Mouse (Mus musculus) stomach, postnatal 0 days (tissue): Measurements from ENCODE around the gene H2-Eb1. TPM values are rescaled to one million over a fixed set of nuclear protein-coding genes. Genes with fewer than 3 reads are reported as not detected.
A peak's percentile ranks its signal among the peaks of the same experiment; 100 is the strongest.

ENCODE experiments used
- ATAC-seq: fragments of 200-750 bp; cut with Nextera tagmentation; 2 replicates; pipeline ENCODE4 v1.8.0; 2017; ENCODE audit not compliant: low FRiP score, low TSS enrichment
- DNase-seq: peaks from one replicate; pipeline ENCODE4 v3.0.0-alpha.2; 2016; ENCODE audit warnings: low spot score
- H3K27ac ChIP-seq: fragments of 300-500 bp; sonication (generic); replicated peaks from 2 replicates; pipeline ENCODE4 v1.5.1; 2014; ENCODE audit warnings: mild to moderate bottlenecking, control low read depth
- H3K27me3 ChIP-seq: fragments of 300-500 bp; sonication (generic); 2 replicates; pipeline ENCODE4 v1.6.1; 2014; ENCODE audit warnings: low read length; ENCODE audit not compliant: control insufficient read depth, insufficient read depth
- H3K36me3 ChIP-seq: fragments of 300-500 bp; sonication (generic); 2 replicates; pipeline ENCODE4 v1.6.1; 2014; ENCODE audit warnings: low read length, mixed read lengths; ENCODE audit not compliant: control insufficient read depth, insufficient read depth
- H3K4me1 ChIP-seq: fragments of 300-500 bp; sonication (generic); replicated peaks from 2 replicates; pipeline ENCODE4 v1.6.1; 2014; ENCODE audit warnings: antibody characterized with exemption; ENCODE audit not compliant: control insufficient read depth, insufficient read depth
- H3K4me2 ChIP-seq: fragments of 300-500 bp; sonication (generic); replicated peaks from 2 replicates; pipeline ENCODE4 v1.6.1; 2014; ENCODE audit warnings: low read depth, mild to moderate bottlenecking, control low read depth, moderate library complexity
- H3K4me3 ChIP-seq: fragments of 300-500 bp; sonication (generic); 2 replicates; pipeline ENCODE4 v1.5.1; 2014; ENCODE audit warnings: low read depth, low read length, control low read depth
- H3K9ac ChIP-seq: fragments of 300-500 bp; sonication (generic); 2 replicates; pipeline ENCODE4 v1.6.1; 2014; ENCODE audit warnings: mild to moderate bottlenecking, low read length, control low read depth, mixed read lengths
- H3K9me3 ChIP-seq: fragments of 300-500 bp; sonication (generic); 2 replicates; pipeline ENCODE4 v1.6.1; 2016; ENCODE audit warnings: low read length; ENCODE audit not compliant: control insufficient read depth
- CTCF ChIP-seq: IDR thresholded peaks from 2 replicates; pipeline ENCODE4 v1.5.1; 2016; ENCODE audit warnings: antibody characterized with exemption, low read depth, mild to moderate bottlenecking, moderate library complexity
- EP300 ChIP-seq: optimal IDR thresholded peaks from 2 replicates; pipeline ENCODE3; 2016; ENCODE audit warnings: antibody characterized with exemption
- WGBS: fragments of 180-500 bp; shearing (Covaris S2); extraction: QIAGEN DNeasy Blood & Tissue Kit; methylation state at CpG from one replicate; pipeline ENCODE4 v1.1.7; 2014; 5-methylcytosine and 5-hydroxymethylcytosine counted together
- polyA plus RNA-seq: library from polyadenylated mRNA; unstranded; fragments of >200 nt; fragmentation: Nextera tagmentation; extraction: Ambion mirVana; gene quantifications from 2 replicates; pipeline ENCODE4 v1.2.1, GENCODE M21; 2015

The H2-Eb1 gene
- polyA plus RNA-seq, 1 experiment from 2014 or later: 6.7 TPM

DNA sequence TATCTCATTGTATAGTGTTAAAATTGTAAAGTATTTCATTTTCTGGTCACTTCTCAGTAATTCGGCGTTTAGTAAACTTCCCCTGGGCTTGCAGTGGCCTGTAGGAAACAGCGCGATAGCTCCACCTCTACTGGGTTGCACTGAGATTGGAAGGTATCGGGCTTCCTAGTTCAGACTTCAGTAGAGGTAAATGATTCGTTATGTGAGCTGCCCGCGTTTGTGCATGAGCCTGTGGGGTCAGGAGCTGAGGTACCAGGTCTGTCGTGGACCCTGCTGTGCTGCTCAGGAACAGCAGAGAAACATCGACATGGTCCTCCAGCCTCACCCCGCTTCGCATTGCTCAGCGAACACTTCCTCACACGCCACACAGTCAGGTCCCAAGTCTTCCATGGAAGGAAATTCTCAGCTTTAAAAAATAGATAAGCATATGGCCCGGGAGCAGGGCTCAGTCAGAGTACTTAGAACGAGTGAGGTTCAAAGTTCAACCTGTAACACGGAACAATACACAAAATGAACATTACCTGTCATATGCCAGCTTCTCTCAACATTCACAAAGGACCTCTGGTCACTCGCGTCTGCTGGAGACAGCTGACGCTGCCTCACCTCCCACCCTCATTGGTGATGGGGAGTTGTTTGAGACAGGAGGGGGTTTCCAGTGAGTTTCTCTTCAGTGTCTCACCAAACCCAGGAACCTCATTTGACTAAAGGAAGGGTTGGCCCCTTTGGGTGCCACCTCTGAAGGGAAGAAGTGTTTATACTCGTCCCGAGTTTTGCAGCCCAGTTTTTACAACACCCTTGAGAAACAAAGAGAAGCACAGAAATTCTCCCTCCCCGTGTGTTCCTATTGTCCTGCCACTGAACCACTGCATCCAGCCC lies 4.7 kb upstream of the H2-Eb1 start:
- TF ChIP-seq CTCF (no peak), EP300 (no peak)
- Histone ChIP-seq H3K36me3 (no peaks in the 10 kb centered on the region), H3K27ac (no peak overlapping the region), H3K4me2 (no peak overlapping the region), H3K9me3 (no peaks in the 10 kb centered on the region), H3K4me1 (no peaks in the 10 kb centered on the region), H3K4me3 (no peak overlapping the region), H3K9ac (no peak overlapping the region), H3K27me3 (no peaks in the 10 kb centered on the region)
- ATAC-seq: peak; percentile 34; the same call in 1 of the 2 replicates
- peak; percentile 44 for DNase-seq
- 62% methylated on average over 23 of the region's 23 CpGs for WGBS

DNA sequence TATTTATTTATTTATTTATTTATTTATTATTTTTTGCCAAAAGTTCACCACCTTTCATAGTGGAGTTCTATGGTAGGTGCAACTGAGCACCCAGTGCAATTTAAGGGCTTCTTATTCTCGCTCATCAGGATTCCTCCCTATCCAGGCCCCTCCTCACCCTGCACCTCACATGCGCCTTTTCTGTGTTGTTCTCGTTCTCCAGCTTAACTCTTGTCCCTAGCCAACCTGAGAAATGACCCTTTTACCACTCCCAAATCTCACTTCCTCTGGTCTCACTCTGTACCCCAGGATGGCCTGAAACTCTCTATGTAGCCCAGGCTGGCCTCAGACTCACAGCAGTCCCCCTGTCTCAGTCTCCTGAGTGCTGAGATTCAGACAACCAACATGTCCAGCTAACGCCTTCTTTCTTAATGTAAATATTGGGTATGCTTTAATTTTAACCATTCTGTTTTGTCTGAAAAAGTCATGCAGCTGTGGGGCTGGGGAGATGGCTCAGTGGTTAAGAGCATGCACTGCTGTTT lies 3.9 kb upstream of the H2-Eb1 start:
- no peak for DNase-seq
- H3K36me3 ChIP-seq: no peaks in the 10 kb centered on the region
- TF ChIP-seq CTCF (no peak), EP300 (no peak)
- no peaks in the 10 kb centered on the region for H3K4me1 ChIP-seq
- no peak overlapping the region for H3K4me2 ChIP-seq
- no peak overlapping the region for H3K4me3 ChIP-seq
- H3K9me3 ChIP-seq: no peaks in the 10 kb centered on the region
- 87% methylated on average over 4 of the region's 4 CpGs for WGBS
- no peak for ATAC-seq
- H3K27me3 ChIP-seq: no peaks in the 10 kb centered on the region
- no peak overlapping the region for H3K27ac ChIP-seq
- no peak overlapping the region for H3K9ac ChIP-seq

DNA sequence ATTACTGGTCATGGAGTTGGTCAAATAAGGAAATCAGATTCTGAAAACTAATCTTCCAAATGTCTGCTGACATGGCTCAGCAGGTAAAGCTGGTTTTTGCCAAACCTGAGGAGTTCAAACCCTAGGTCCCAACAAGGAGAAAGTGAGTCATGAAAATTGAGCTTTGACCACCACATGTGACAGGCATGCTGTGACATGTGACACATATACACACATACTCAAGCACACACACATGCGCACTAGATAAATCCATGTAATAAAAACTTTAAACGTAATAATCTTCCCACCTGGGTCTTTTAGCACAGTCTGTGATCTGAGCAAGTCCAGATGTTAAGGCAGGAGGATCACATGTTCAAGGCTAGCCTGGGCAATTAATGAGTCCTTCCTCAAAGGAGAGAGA lies 1.9 kb upstream of the H2-Eb1 start:
- WGBS: 77% methylated on average over 2 of the region's 2 CpGs
- Histone ChIP-seq H3K27me3 (no peaks in the 10 kb centered on the region), H3K4me3 (no peak overlapping the region), H3K36me3 (no peaks in the 10 kb centered on the region), H3K4me2 (no peak overlapping the region), H3K27ac (no peak overlapping the region), H3K9me3 (no peaks in the 10 kb centered on the region), H3K4me1 (no peaks in the 10 kb centered on the region), H3K9ac (no peak overlapping the region)
- ATAC-seq: peak; percentile 9; the same call in 1 of the 2 replicates
- DNase-seq: no peak
- no peak for TF ChIP-seq EP300
- no peak for TF ChIP-seq CTCF

DNA sequence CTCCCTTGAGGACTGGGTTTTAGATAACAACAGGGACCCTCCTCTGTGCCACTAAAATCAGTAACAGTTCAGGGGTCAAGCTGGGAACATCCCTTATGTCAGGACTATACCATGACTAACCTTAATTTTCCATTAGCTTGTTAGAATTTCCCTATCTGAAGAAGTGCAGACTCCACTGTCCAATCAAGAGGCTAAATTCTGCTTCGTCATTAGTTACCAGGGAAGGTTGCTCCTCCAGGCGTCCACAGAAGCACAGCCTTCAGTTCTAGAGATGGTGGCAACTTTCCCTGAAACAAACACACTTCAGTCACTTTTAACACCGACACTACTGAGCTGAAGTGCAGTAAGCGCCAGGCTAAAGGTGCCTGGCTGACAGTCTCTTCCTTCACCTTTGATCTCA lies 916 bp upstream of the H2-Eb1 start:
- Histone ChIP-seq H3K36me3 (no peaks in the 10 kb centered on the region), H3K9me3 (no peaks in the 10 kb centered on the region), H3K27me3 (no peaks in the 10 kb centered on the region), H3K27ac (no peak overlapping the region), H3K4me3 (no peak overlapping the region), H3K9ac (no peak overlapping the region), H3K4me2 (no peak overlapping the region), H3K4me1 (no peaks in the 10 kb centered on the region)
- 14% methylated on average over 4 of the region's 4 CpGs for WGBS
- peak; percentile 50 for DNase-seq
- no peak for TF ChIP-seq CTCF
- no peak for TF ChIP-seq EP300
- ATAC-seq: peak; percentile 65

DNA sequence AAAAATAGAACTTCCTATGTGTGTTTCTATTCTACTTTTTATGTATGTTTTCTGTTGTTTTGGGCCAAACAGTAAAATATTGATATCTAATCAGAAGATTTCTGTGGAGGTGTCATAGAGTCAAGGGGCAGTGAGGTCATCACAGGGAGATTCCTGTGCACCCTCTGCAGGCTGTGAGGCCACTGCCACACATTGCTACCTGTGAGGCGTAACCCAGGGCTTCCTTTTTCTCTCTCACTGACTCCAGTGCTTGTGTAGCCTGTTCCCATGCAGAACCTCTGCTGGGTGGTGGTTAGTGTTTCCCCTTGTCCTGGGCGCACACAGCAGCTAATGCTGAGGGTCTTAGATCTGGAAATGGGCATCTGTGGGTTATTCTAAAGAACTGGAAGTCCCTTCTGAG lies 740 bp downstream of the H2-Eb1 start:
- ATAC-seq (no peak), DNase-seq (no peak)
- 81% methylated on average over 2 of the region's 2 CpGs for WGBS
- H3K27ac ChIP-seq: no peak overlapping the region
- no peak overlapping the region for H3K9ac ChIP-seq
- no peaks in the 10 kb centered on the region for H3K27me3 ChIP-seq
- no peaks in the 10 kb centered on the region for H3K9me3 ChIP-seq
- H3K4me2 ChIP-seq: no peak overlapping the region
- no peak for TF ChIP-seq CTCF
- no peaks in the 10 kb centered on the region for H3K4me1 ChIP-seq
- H3K4me3 ChIP-seq: no peak overlapping the region
- no peaks in the 10 kb centered on the region for H3K36me3 ChIP-seq

DNA sequence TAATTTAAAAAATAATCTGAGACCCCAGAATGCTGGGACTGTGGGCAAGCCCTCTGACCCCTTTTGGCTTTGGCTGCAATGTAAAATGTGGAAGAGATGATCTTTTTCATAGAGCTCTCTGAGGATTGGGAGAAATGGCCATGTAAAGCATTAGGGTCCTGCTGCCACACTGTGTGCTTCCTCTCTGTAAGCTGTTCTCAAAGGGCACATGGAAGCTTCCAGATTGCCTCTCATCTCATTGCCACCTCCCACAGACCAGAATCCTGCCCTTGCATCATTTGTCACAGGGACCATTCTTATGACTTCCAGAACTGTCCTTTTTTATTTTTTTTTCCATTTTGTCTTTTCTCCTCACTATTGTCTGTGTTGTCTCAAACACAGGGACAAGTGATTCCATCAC lies 1.5 kb downstream of the H2-Eb1 start:
- Histone ChIP-seq H3K36me3 (no peaks in the 10 kb centered on the region), H3K4me1 (no peaks in the 10 kb centered on the region), H3K9ac (no peak overlapping the region), H3K9me3 (no peaks in the 10 kb centered on the region), H3K4me2 (no peak overlapping the region), H3K27me3 (no peaks in the 10 kb centered on the region), H3K27ac (no peak overlapping the region), H3K4me3 (no peak overlapping the region)
- ATAC-seq (no peak), DNase-seq (no peak)
- TF ChIP-seq CTCF: no peak
- no peak for TF ChIP-seq EP300
